Mouse (Mus musculus) midbrain, embryonic 12.5 days (tissue): Measurements from ENCODE around the gene Rab30. TPM values are rescaled to one million over a fixed set of nuclear protein-coding genes. Genes with fewer than 3 reads are reported as not detected.

Experiments used
- ATAC-seq: fragments of 200-750 bp; cut with Nextera tagmentation; 2 replicates; pipeline ENCODE4 v1.8.0; 2017; ENCODE audit warnings: low read depth, moderate TSS enrichment, moderate library complexity; ENCODE audit not compliant: low FRiP score
- H3K27ac ChIP-seq: fragments of 300-500 bp; sonication (generic); replicated peaks from 2 replicates; pipeline ENCODE4 v1.5.1; 2016; ENCODE audit warnings: mild to moderate bottlenecking
- H3K27me3 ChIP-seq: fragments of 300-500 bp; sonication (generic); 2 replicates; pipeline ENCODE4 v1.6.1; 2016; ENCODE audit warnings: mild to moderate bottlenecking
- H3K36me3 ChIP-seq: fragments of 300-500 bp; sonication (generic); 2 replicates; pipeline ENCODE4 v1.6.1; 2016
- H3K4me1 ChIP-seq: fragments of 300-500 bp; sonication (generic); 2 replicates; pipeline ENCODE4 v1.6.1; 2016
- H3K4me2 ChIP-seq: fragments of 300-500 bp; sonication (generic); replicated peaks from 2 replicates; pipeline ENCODE4 v1.6.1; 2016; ENCODE audit warnings: mild to moderate bottlenecking, moderate library complexity
- H3K4me3 ChIP-seq: fragments of 300-500 bp; sonication (generic); 2 replicates; pipeline ENCODE4 v1.5.1; 2016; ENCODE audit warnings: mild to moderate bottlenecking
- H3K9ac ChIP-seq: fragments of 300-500 bp; sonication (generic); replicated peaks from 2 replicates; pipeline ENCODE4 v1.6.1; 2016; ENCODE audit warnings: mild to moderate bottlenecking, moderate library complexity
- H3K9me3 ChIP-seq: fragments of 300-500 bp; sonication (generic); 2 replicates; pipeline ENCODE4 v1.6.1; 2016; ENCODE audit warnings: mild to moderate bottlenecking
- WGBS: fragments of 180-500 bp; shearing (Covaris S2); methylation state at CpG from one replicate; pipeline ENCODE4 v1.1.7; 2016; 5-methylcytosine and 5-hydroxymethylcytosine counted together
- polyA plus RNA-seq: library from polyadenylated mRNA; unstranded; fragments of >200 nt; fragmentation: Nextera tagmentation; extraction: Ambion mirVana; gene quantifications from 2 replicates; pipeline ENCODE4 v1.2.1, GENCODE M21; 2016

The Rab30 gene
- polyA plus RNA-seq, 1 experiment from 2014 or later: 19.8 TPM

- no peaks in the 10 kb centered on the region for H3K9me3 ChIP-seq
- no peak overlapping the region for H3K9ac ChIP-seq
- H3K4me3 ChIP-seq: no peak overlapping the region
- WGBS: 44% methylated on average over 1 of the region's 1 CpGs
- H3K27me3 ChIP-seq: no peaks in the 10 kb centered on the region
- H3K27ac ChIP-seq: no peak overlapping the region
- H3K4me2 ChIP-seq: no peak overlapping the region
- no peaks in the 10 kb centered on the region for H3K36me3 ChIP-seq
- ATAC-seq: no peak
- H3K4me1 ChIP-seq: peaks cover 12% of the 10 kb centered on the region
These were observed 61.8 kb downstream of the Rab30 start for GRCm38 (mm10) chr7:92803191-92803590.

- Histone ChIP-seq H3K4me1 (peaks cover 2% of the 10 kb centered on the region; the same call in 1 of the 2 replicates), H3K4me3 (no peak overlapping the region), H3K4me2 (no peak overlapping the region), H3K9ac (no peak overlapping the region), H3K9me3 (no peaks in the 10 kb centered on the region), H3K36me3 (no peaks in the 10 kb centered on the region), H3K27ac (no peak overlapping the region), H3K27me3 (no peaks in the 10 kb centered on the region)
- WGBS: 93% methylated on average over 9 of the region's 9 CpGs
- no peak for ATAC-seq
These were observed 63.7 kb downstream of the Rab30 start for GRCm38 (mm10) chr7:92804919-92805668.

DNA sequence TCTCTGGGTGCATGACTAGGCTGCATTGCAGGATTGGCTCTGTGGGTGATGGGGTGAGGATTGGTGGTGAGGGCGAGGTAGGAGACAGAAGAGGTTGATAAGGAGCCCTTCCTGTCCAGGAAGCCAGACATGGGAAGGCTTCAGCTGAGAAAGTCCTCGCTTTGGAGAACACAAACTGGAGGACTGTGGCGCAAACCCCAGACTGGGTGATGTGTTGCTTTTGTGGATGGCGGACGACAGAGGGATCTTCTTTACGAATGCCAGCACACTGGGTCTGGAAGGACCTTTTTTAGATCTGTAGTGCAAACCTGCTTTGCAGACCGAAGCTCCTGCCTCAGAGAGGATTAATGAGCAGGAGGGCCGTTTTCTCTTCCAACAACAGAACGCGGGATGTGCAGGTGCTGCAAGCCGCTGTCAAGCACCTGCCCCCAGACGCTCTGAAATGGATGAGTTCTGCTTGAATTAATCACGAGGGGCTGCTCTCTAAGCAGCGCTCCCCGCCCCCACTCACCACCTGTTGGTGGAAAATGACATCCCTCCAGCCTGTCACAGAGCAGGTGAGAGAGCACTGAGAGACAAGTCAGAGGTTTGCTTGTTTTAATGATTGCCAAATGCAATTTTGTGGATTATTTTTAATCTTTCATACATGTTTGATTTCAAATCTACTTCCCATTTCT, 65.2 kb downstream of the Rab30 start:
- Histone ChIP-seq H3K4me3 (no peak overlapping the region), H3K4me2 (no peak overlapping the region)

GRCm38 (mm10) chr7:92807482-92807881, 66.1 kb downstream of the Rab30 start:
- H3K36me3 ChIP-seq: no peaks in the 10 kb centered on the region
- H3K9ac ChIP-seq: no peak overlapping the region
- H3K4me1 ChIP-seq: no peaks in the 10 kb centered on the region
- no peak overlapping the region for H3K27ac ChIP-seq
- H3K4me3 ChIP-seq: no peak overlapping the region
- H3K27me3 ChIP-seq: no peaks in the 10 kb centered on the region
- no peak for ATAC-seq
- no peaks in the 10 kb centered on the region for H3K9me3 ChIP-seq
- no peak overlapping the region for H3K4me2 ChIP-seq
- WGBS: 88% methylated on average over 4 of the region's 4 CpGs

More for the DNA sequence above, 65.2 kb downstream of the Rab30 start:
- Histone ChIP-seq H3K4me1 (no peaks in the 10 kb centered on the region), H3K9me3 (no peaks in the 10 kb centered on the region), H3K27me3 (no peaks in the 10 kb centered on the region), H3K36me3 (no peaks in the 10 kb centered on the region), H3K27ac (no peak overlapping the region), H3K9ac (no peak overlapping the region)
- WGBS: 37% methylated on average over 15 of the region's 15 CpGs
- no peak for ATAC-seq

- Histone ChIP-seq H3K9ac (no peak overlapping the region), H3K36me3 (no peaks in the 10 kb centered on the region), H3K4me1 (no peaks in the 10 kb centered on the region), H3K27ac (no peak overlapping the region), H3K4me3 (no peak overlapping the region), H3K4me2 (no peak overlapping the region), H3K27me3 (no peaks in the 10 kb centered on the region), H3K9me3 (no peaks in the 10 kb centered on the region)
- no peak for ATAC-seq
- 87% methylated on average over 7 of the region's 7 CpGs for WGBS
These were observed 70.4 kb downstream of the Rab30 start for GRCm38 (mm10) chr7:92811667-92812279.

DNA sequence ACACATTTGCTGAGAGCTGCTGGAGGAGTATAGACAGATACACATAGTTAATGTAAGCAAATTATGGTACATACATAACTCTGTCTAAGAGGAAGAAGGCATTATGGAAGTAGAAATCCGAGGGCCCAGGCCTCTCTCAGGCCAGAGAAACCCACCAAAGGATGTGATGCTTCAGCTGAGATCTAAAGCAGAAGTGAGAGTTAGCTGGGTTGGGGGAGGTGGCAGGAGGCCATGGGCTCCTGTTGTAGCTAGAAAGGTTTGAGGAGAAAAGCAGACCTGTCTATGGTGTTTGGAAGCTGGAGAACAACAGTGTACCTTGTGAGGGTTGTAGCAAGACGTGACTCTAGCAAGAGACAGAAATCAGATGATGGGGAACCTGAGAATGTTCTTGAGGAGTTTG, 75.8 kb downstream of the Rab30 start:
- Histone ChIP-seq H3K4me2 (no peak overlapping the region), H3K27ac (no peak overlapping the region), H3K9ac (no peak overlapping the region), H3K4me1 (no peaks in the 10 kb centered on the region), H3K27me3 (no peaks in the 10 kb centered on the region), H3K4me3 (no peak overlapping the region), H3K36me3 (no peaks in the 10 kb centered on the region), H3K9me3 (no peaks in the 10 kb centered on the region)
- WGBS: 83% methylated on average over 2 of the region's 2 CpGs
- ATAC-seq: no peak

GRCm38 (mm10) chr7:92817886-92818285, 76.5 kb downstream of the Rab30 start:
- no peaks in the 10 kb centered on the region for H3K27me3 ChIP-seq
- no peaks in the 10 kb centered on the region for H3K36me3 ChIP-seq
- H3K4me3 ChIP-seq: no peak overlapping the region
- no peaks in the 10 kb centered on the region for H3K4me1 ChIP-seq
- H3K27ac ChIP-seq: no peak overlapping the region
- no peak overlapping the region for H3K9ac ChIP-seq
- H3K9me3 ChIP-seq: no peaks in the 10 kb centered on the region
- 92% methylated on average over 9 of the region's 9 CpGs for WGBS
- H3K4me2 ChIP-seq: no peak overlapping the region
- ATAC-seq: no peak

- Histone ChIP-seq H3K36me3 (0 out of 2 replicates have a peak, but pooled peaks cover under 1% of the 10 kb centered on the region), H3K4me2 (no peak overlapping the region), H3K27ac (no peak overlapping the region), H3K27me3 (no peaks in the 10 kb centered on the region), H3K9me3 (no peaks in the 10 kb centered on the region), H3K4me1 (no peaks in the 10 kb centered on the region), H3K9ac (no peak overlapping the region), H3K4me3 (no peak overlapping the region)
- 87% methylated on average over 11 of the region's 11 CpGs for WGBS
- no peak for ATAC-seq
These were observed 78.3 kb downstream of the Rab30 start for GRCm38 (mm10) chr7:92819656-92820055.

DNA sequence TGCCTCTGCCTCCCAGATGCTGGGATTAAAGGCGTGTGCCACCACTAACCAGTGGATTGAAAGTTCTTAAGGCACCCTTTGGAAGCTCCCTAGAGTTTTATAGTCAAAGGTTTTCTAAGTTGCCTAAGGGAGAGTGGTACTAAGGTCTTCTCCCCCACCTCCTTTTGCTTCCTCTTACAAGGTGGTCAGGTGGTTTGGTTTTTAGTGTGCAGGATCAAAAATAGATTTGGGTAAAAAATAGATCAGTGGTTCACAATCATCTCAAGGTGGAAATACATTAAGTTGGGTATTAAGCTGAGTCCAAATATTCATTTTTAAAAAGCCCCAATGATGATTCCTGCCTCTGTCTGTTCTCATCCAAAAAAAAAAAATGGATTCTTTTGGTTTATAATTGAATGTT, 79.0 kb downstream of the Rab30 start:
- Histone ChIP-seq H3K27me3 (no peaks in the 10 kb centered on the region), H3K4me3 (no peak overlapping the region), H3K27ac (no peak overlapping the region), H3K4me2 (no peak overlapping the region), H3K9ac (no peak overlapping the region), H3K36me3 (0 out of 2 replicates have a peak, but pooled peaks cover 4% of the 10 kb centered on the region), H3K9me3 (no peaks in the 10 kb centered on the region), H3K4me1 (no peaks in the 10 kb centered on the region)
- ATAC-seq: no peak
- 93% methylated on average over 1 of the region's 1 CpGs for WGBS

GRCm38 (mm10) chr7:92820941-92821465, 79.6 kb downstream of the Rab30 start:
- no peak for ATAC-seq
- 77% methylated on average over 7 of the region's 7 CpGs for WGBS

GRCm38 (mm10) chr7:92821871-92822270, 80.5 kb downstream of the Rab30 start:
- Histone ChIP-seq H3K36me3 (0 out of 2 replicates have a peak, but pooled peaks cover 4% of the 10 kb centered on the region), H3K9ac (no peak overlapping the region), H3K4me1 (no peaks in the 10 kb centered on the region), H3K4me3 (no peak overlapping the region), H3K27me3 (no peaks in the 10 kb centered on the region), H3K4me2 (no peak overlapping the region), H3K27ac (no peak overlapping the region), H3K9me3 (no peaks in the 10 kb centered on the region)
- WGBS: 56% methylated on average over 4 of the region's 4 CpGs
- ATAC-seq: no peak

More at GRCm38 (mm10) chr7:92820941-92821465, 79.6 kb downstream of the Rab30 start:
- no peaks in the 10 kb centered on the region for H3K9me3 ChIP-seq
- no peak overlapping the region for H3K4me3 ChIP-seq
- H3K27ac ChIP-seq: no peak overlapping the region
- no peak overlapping the region for H3K4me2 ChIP-seq
- H3K27me3 ChIP-seq: no peaks in the 10 kb centered on the region
- no peaks in the 10 kb centered on the region for H3K4me1 ChIP-seq
- no peak overlapping the region for H3K9ac ChIP-seq
- 0 out of 2 replicates have a peak, but pooled peaks cover 4% of the 10 kb centered on the region for H3K36me3 ChIP-seq
